Mouse (Mus musculus) hindbrain, embryonic 13.5 days (tissue): ENCODE measurements at regions not wholly inside any gene's neighbourhood (a gene's known extent, or its start where the extent isn't known, plus 50 kb on each side); places are given as distances from the start of the nearest gene placed in this dataset.

Source experiments
- ATAC-seq: fragments of 200-750 bp; cut with Nextera tagmentation; 2 replicates; pipeline ENCODE4 v1.8.0; 2017; ENCODE audit warnings: moderate TSS enrichment; ENCODE audit not compliant: low FRiP score
- H3K27ac ChIP-seq: fragments of 300-500 bp; sonication (generic); 2 replicates; pipeline ENCODE4 v1.5.1; 2015; ENCODE audit warnings: inconsistent platforms, mild to moderate bottlenecking, moderate library complexity
- H3K27me3 ChIP-seq: fragments of 300-500 bp; sonication (generic); 2 replicates; pipeline ENCODE4 v1.6.1; 2015; ENCODE audit warnings: mild to moderate bottlenecking, inconsistent platforms
- H3K36me3 ChIP-seq: fragments of 300-500 bp; sonication (generic); 2 replicates; pipeline ENCODE4 v1.6.1; 2015; ENCODE audit warnings: mild to moderate bottlenecking, inconsistent platforms
- H3K4me1 ChIP-seq: fragments of 300-500 bp; sonication (generic); replicated peaks from 2 replicates; pipeline ENCODE4 v1.6.1; 2015; ENCODE audit warnings: inconsistent platforms
- H3K4me2 ChIP-seq: fragments of 300-500 bp; sonication (generic); 2 replicates; pipeline ENCODE4 v1.6.1; 2015; ENCODE audit warnings: inconsistent platforms, mild to moderate bottlenecking, moderate library complexity
- H3K4me3 ChIP-seq: fragments of 300-500 bp; sonication (generic); 2 replicates; pipeline ENCODE4 v1.5.1; 2015; ENCODE audit warnings: mild to moderate bottlenecking, inconsistent platforms
- H3K9ac ChIP-seq: fragments of 300-500 bp; sonication (generic); 2 replicates; pipeline ENCODE4 v1.6.1; 2015; ENCODE audit warnings: mild to moderate bottlenecking, inconsistent platforms
- H3K9me3 ChIP-seq: fragments of 300-500 bp; sonication (generic); 2 replicates; pipeline ENCODE4 v1.6.1; 2016; ENCODE audit warnings: inconsistent platforms
- WGBS: fragments of 180-500 bp; shearing (Covaris S2); methylation state at CpG from one replicate; pipeline ENCODE4 v1.1.7; 2015; 5-methylcytosine and 5-hydroxymethylcytosine counted together

- Histone ChIP-seq H3K9ac (no peak overlapping the region), H3K4me3 (no peak overlapping the region), H3K36me3 (no peaks in the 10 kb centered on the region), H3K27ac (no peak overlapping the region), H3K4me1 (no peaks in the 10 kb centered on the region), H3K4me2 (no peak overlapping the region), H3K9me3 (no peaks in the 10 kb centered on the region), H3K27me3 (no peaks in the 10 kb centered on the region)
- WGBS: 85% methylated on average over 3 of the region's 3 CpGs
- no peak for ATAC-seq
These were observed 135.8 kb upstream of the Foxa2 start for GRCm38 (mm10) chr2:148182492-148183052.

GRCm38 (mm10) chr2:148184801-148185212, 138.0 kb upstream of the Foxa2 start:
- no peak overlapping the region for H3K4me3 ChIP-seq
- 89% methylated on average over 5 of the region's 5 CpGs for WGBS

GRCm38 (mm10) chr2:148186363-148186991, 139.7 kb upstream of the Foxa2 start:
- no peak for ATAC-seq
- Histone ChIP-seq H3K4me2 (no peak overlapping the region), H3K9me3 (no peaks in the 10 kb centered on the region), H3K4me3 (no peak overlapping the region), H3K27me3 (0 out of 2 replicates have a peak, but pooled peaks cover under 1% of the 10 kb centered on the region), H3K9ac (no peak overlapping the region), H3K4me1 (no peaks in the 10 kb centered on the region), H3K36me3 (no peaks in the 10 kb centered on the region), H3K27ac (no peak overlapping the region)
- 93% methylated on average over 7 of the region's 7 CpGs for WGBS

More at GRCm38 (mm10) chr2:148184801-148185212, 138.0 kb upstream of the Foxa2 start:
- H3K9me3 ChIP-seq: no peaks in the 10 kb centered on the region
- H3K4me2 ChIP-seq: no peak overlapping the region
- H3K27ac ChIP-seq: no peak overlapping the region
- no peak for ATAC-seq
- no peak overlapping the region for H3K9ac ChIP-seq
- no peaks in the 10 kb centered on the region for H3K36me3 ChIP-seq
- H3K4me1 ChIP-seq: no peaks in the 10 kb centered on the region
- no peaks in the 10 kb centered on the region for H3K27me3 ChIP-seq

GRCm38 (mm10) chr2:148188865-148189264, 142.1 kb upstream of the Foxa2 start:
- 76% methylated on average over 2 of the region's 2 CpGs for WGBS
- Histone ChIP-seq H3K27me3 (0 out of 2 replicates have a peak, but pooled peaks cover 4% of the 10 kb centered on the region), H3K27ac (no peak overlapping the region), H3K4me3 (no peak overlapping the region), H3K9ac (no peak overlapping the region), H3K4me2 (no peak overlapping the region), H3K4me1 (no peaks in the 10 kb centered on the region), H3K36me3 (no peaks in the 10 kb centered on the region), H3K9me3 (no peaks in the 10 kb centered on the region)
- no peak for ATAC-seq

- ATAC-seq: no peak
- WGBS: 83% methylated on average over 5 of the region's 5 CpGs
- H3K4me2 ChIP-seq: no peak overlapping the region
These were observed 142.5 kb upstream of the Foxa2 start for GRCm38 (mm10) chr2:148189287-148189686.

GRCm38 (mm10) chr2:148192946-148193345, 146.2 kb upstream of the Foxa2 start:
- H3K4me3 ChIP-seq: no peak overlapping the region
- H3K36me3 ChIP-seq: no peaks in the 10 kb centered on the region
- H3K27me3 ChIP-seq: 0 out of 2 replicates have a peak, but pooled peaks cover 4% of the 10 kb centered on the region
- H3K9me3 ChIP-seq: no peaks in the 10 kb centered on the region
- no peaks in the 10 kb centered on the region for H3K4me1 ChIP-seq
- ATAC-seq: no peak
- no peak overlapping the region for H3K9ac ChIP-seq
- H3K4me2 ChIP-seq: no peak overlapping the region
- no peak overlapping the region for H3K27ac ChIP-seq
- 63% methylated on average over 4 of the region's 4 CpGs for WGBS

More at GRCm38 (mm10) chr2:148189287-148189686, 142.5 kb upstream of the Foxa2 start:
- Histone ChIP-seq H3K4me1 (no peaks in the 10 kb centered on the region), H3K27me3 (0 out of 2 replicates have a peak, but pooled peaks cover 4% of the 10 kb centered on the region), H3K4me3 (no peak overlapping the region), H3K9ac (no peak overlapping the region), H3K27ac (no peak overlapping the region), H3K9me3 (no peaks in the 10 kb centered on the region), H3K36me3 (no peaks in the 10 kb centered on the region)

- no peaks in the 10 kb centered on the region for H3K36me3 ChIP-seq
- H3K9ac ChIP-seq: no peak overlapping the region
- 83% methylated on average over 7 of the region's 7 CpGs for WGBS
- no peaks in the 10 kb centered on the region for H3K27me3 ChIP-seq
- H3K27ac ChIP-seq: no peak overlapping the region
- H3K4me3 ChIP-seq: no peak overlapping the region
- no peak overlapping the region for H3K4me2 ChIP-seq
- no peaks in the 10 kb centered on the region for H3K9me3 ChIP-seq
- H3K4me1 ChIP-seq: no peaks in the 10 kb centered on the region
- ATAC-seq: no peak
These were observed 150.7 kb upstream of the Foxa2 start for GRCm38 (mm10) chr2:148197375-148198015.

- no peak for ATAC-seq
- Histone ChIP-seq H3K4me3 (no peak overlapping the region), H3K4me2 (no peak overlapping the region), H3K9me3 (no peaks in the 10 kb centered on the region), H3K27me3 (no peaks in the 10 kb centered on the region), H3K36me3 (no peaks in the 10 kb centered on the region), H3K27ac (no peak overlapping the region), H3K4me1 (no peaks in the 10 kb centered on the region), H3K9ac (no peak overlapping the region)
- WGBS: 41% methylated on average over 1 of the region's 1 CpGs
These were observed 159.9 kb upstream of the Foxa2 start for GRCm38 (mm10) chr2:148206633-148207032.

GRCm38 (mm10) chr2:148210813-148211212, 164.0 kb upstream of the Foxa2 start:
- WGBS: 83% methylated on average over 2 of the region's 2 CpGs
- no peak overlapping the region for H3K4me2 ChIP-seq

GRCm38 (mm10) chr2:148217136-148217535, 170.4 kb upstream of the Foxa2 start:
- no peaks in the 10 kb centered on the region for H3K9me3 ChIP-seq
- no peak overlapping the region for H3K4me2 ChIP-seq
- no peaks in the 10 kb centered on the region for H3K4me1 ChIP-seq
- WGBS: 89% methylated on average over 4 of the region's 4 CpGs
- H3K27ac ChIP-seq: no peak overlapping the region
- no peak overlapping the region for H3K9ac ChIP-seq
- no peaks in the 10 kb centered on the region for H3K36me3 ChIP-seq
- no peak for ATAC-seq
- H3K27me3 ChIP-seq: no peaks in the 10 kb centered on the region
- H3K4me3 ChIP-seq: no peak overlapping the region

More at GRCm38 (mm10) chr2:148210813-148211212, 164.0 kb upstream of the Foxa2 start:
- Histone ChIP-seq H3K4me1 (no peaks in the 10 kb centered on the region), H3K9me3 (no peaks in the 10 kb centered on the region), H3K4me3 (no peak overlapping the region), H3K27me3 (no peaks in the 10 kb centered on the region), H3K9ac (no peak overlapping the region), H3K36me3 (no peaks in the 10 kb centered on the region), H3K27ac (no peak overlapping the region)
- ATAC-seq: no peak

- H3K36me3 ChIP-seq: no peaks in the 10 kb centered on the region
- ATAC-seq: no peak
- 80% methylated on average over 1 of the region's 1 CpGs for WGBS
- no peak overlapping the region for H3K27ac ChIP-seq
- no peak overlapping the region for H3K9ac ChIP-seq
- H3K4me1 ChIP-seq: no peaks in the 10 kb centered on the region
- H3K27me3 ChIP-seq: no peaks in the 10 kb centered on the region
- no peaks in the 10 kb centered on the region for H3K9me3 ChIP-seq
- no peak overlapping the region for H3K4me3 ChIP-seq
- no peak overlapping the region for H3K4me2 ChIP-seq
These were observed 161.3 kb upstream of the Sstr4 start for GRCm38 (mm10) chr2:148233691-148234300.

GRCm38 (mm10) chr2:148237121-148237520, 158.0 kb upstream of the Sstr4 start:
- H3K36me3 ChIP-seq: no peaks in the 10 kb centered on the region
- no peaks in the 10 kb centered on the region for H3K9me3 ChIP-seq
- H3K4me3 ChIP-seq: no peak overlapping the region
- no peak overlapping the region for H3K27ac ChIP-seq
- no peak for ATAC-seq
- no peaks in the 10 kb centered on the region for H3K4me1 ChIP-seq
- H3K4me2 ChIP-seq: no peak overlapping the region
- H3K27me3 ChIP-seq: no peaks in the 10 kb centered on the region
- H3K9ac ChIP-seq: no peak overlapping the region
- 70% methylated on average over 4 of the region's 4 CpGs for WGBS
